Mouse (Mus musculus): Measurements from ENCODE around the gene Anxa2. TPM values are rescaled to one million over a fixed set of nuclear protein-coding genes. Genes with fewer than 3 reads are reported as not detected.

Gene Anxa2
- total RNA-seq, 2 experiments from 2014 or later = 14.4 to 18.8 TPM

DNA sequence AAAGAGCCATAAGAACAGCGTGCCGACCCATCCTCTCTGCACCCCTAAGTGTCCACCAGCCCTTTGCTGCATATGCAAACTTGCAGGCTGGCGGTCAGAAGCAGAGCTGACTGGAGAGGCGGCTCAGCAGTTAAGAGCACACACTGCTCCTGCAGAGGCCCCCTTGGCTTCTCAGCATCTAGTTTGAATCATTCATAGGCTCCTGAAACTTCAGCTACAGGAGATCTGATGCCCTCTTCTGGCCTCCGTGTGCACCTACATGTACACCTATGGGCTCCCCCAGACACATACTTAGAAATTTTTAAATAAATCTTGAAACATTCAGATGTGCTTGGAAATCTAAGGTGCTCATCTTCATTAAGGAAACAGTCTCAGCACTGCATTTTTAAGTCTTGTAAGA, 35.6 kb downstream of the Anxa2 start:
- intact Hi-C loops (cut with DNase I) = no loop called here
- DNase-seq (ENCODE audit: low spot score in 2 of 2) = peak; percentile 17 to 26

DNA sequence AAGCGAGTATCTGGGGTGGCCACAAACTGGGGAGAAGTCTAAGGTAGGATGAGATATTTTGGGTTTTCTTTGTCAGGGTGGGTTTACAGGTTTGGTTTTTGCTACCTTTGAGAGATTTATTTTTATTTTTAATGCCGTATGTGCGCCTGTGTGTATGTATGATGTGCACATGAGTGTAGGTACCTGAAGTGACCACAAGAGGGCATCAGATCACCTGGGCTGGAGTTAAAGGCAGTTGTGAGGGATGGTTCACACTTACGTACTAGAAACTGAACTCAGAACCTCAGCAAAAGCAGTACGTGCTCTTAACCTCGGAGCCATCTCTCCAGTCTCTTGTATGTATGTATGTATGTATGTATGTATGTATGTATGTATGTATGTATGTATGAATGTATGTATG, 39.4 kb downstream of the Anxa2 start:
- no peak for DNase-seq (ENCODE audit: low spot score in 2 of 2)
- intact Hi-C loops (cut with DNase I) = no loop called here

DNA sequence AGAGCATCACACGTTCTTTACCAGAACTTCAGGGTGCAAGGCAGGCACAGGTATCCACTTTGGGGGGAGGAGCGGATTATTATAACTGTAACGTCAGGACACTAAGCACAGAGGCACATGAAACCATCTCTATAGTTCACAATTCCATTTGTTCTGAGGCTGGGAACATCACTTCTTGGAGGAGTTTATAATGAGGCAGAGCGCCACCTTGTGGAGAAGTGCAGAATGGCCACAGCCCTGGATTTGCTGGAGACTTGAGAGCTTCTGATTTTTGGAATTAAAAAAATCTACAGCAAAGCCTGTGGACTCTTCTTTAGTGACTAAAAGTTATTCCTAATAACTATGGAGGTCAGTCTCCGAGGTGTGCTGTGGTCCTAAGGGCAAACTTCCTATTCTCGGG, 49.1 kb downstream of the Anxa2 start:
- DNase-seq (ENCODE audit: low spot score in 2 of 2) = peak; percentile 83 to 86
- intact Hi-C loops (cut with DNase I) = loop anchor here (10.0 kb wide), 1 partner anchor 162 kb away; no protein-coding TSS in a partner anchor

DNA sequence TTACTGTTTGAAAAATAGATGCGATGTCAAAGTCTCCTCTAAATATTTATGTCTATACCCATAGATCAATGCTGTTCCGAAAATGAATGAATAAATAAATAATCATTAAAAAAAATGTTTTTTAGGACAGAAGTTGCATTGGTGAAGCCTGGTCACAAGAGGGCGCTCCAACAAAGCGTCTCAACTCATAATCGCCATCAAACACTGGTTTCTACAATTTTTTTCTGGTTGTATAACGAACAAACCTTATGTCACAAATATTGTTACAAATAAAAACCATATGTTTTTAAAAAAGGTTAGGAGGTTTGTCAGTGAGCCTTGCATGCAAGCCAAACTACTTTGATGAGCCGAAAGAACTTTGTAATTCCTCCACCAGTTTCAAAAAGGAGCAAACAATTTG, 52.2 kb downstream of the Anxa2 start:
- intact Hi-C loops (cut with DNase I) = loop anchor here (5.0 to 10.0 kb wide), 4 partner anchors 159 to 482 kb away; partner anchors contain the start of genes Bnip2 and Foxb1
- peak in 1 of 2 experiments; percentile 37 for DNase-seq (ENCODE audit: low spot score in 2 of 2)

DNA sequence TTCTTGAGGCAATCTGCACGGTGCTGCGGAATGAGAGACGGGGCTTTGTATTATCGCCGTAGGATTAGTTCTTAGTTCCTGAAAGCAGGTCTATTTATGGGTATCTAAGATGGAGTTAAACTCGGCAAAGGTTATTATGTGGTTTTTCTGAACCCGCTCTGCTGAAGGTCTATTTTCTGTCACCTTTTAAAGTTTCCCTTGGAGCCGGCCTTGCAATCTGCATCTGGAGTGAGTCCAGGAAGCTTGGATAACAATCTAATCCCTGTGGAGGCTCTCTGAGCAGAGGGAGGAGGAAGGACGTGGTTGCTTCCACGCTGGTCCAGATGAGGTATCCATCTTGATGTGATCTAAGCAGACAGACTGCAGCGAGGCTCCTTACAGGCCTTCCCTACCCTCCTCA, 53.8 kb downstream of the Anxa2 start:
- intact Hi-C loops (cut with DNase I) = loop anchor here (5.0 to 10.0 kb wide), 4 partner anchors 158 to 480 kb away; partner anchors contain the start of genes Bnip2 and Foxb1

DNA sequence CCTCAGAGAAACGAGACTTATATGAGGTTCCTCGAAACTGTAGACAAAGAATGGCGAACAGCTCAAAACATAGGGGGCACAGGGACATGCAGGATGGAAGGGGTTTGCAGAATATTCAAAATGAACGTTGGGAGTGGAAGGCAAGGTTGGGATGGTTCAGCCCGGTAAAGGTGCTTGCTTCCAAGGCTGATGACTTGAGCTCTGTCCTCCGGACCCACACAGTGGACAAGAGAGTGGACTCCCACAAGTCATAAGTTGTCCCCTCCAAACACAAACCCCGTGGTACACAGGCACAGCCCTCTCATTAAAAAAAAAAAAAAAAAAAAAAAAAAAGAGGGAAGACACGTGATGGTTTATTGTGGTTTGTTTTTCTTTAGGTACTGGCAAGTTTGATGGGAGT, 54.6 kb downstream of the Anxa2 start:
- intact Hi-C loops (cut with DNase I) = loop anchor here (5.0 to 10.0 kb wide), 4 partner anchors 157 to 479 kb away; partner anchors contain the start of genes Bnip2 and Foxb1

More for the DNA sequence above, 53.8 kb downstream of the Anxa2 start:
- no peak for DNase-seq (ENCODE audit: low spot score in 2 of 2)

DNA sequence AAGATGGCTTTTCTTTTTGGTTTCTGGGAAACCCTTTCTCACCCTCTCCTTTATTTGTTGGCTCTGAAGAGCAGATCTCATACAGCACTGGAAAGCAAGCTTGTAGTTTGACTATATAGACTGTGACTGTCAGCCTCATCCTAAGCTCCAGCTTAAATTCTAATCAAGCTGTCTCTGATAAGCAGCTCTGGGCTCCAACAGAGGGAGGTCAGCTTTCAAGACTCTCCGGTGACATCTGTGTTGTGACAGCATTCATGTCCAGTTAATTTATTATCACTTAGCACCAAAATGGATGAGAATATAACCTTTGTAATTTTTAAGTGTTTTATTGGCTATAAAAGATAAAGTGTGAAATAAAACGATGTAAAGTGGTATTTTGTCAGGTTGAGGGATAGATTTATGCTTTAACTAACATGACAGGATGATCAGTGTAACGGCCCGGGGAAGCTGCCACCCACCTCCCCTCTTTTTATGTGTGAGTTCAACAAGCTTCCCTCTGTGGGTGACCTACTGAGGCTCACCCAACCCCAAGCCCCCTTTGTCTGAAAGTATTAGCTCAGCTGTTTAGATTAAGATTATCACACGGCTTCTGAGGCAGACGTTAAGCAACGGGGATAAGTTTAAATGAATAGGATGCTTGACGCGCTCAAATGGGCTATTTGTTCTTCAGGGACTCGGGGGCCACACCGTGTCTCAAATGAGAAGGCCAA, 58.6 kb downstream of the Anxa2 start:
- intact Hi-C loops (cut with DNase I) = no loop called here
- no peak for DNase-seq (ENCODE audit: low spot score in 2 of 2)

More for the DNA sequence above, 54.6 kb downstream of the Anxa2 start:
- no peak for DNase-seq (ENCODE audit: low spot score in 2 of 2)

DNA sequence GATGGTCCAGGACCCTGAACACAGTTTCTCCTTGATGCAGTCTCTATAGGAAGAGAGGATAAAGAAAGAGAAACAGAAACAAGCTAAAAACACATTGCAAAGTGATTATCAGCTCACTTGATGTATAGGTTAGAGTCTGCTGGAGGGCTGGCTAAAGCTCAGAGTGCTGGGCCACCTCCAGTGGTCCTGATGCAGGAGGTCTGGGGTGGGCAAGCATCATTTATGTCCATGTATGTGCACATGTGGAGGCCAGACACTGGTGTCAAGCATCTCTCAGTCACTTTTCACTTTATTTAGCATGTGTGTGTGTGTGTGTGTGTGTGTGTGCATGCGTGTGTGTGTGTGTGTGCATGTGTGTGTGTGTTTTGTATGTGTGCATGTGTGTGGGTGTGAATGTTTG, 59.3 kb downstream of the Anxa2 start:
- intact Hi-C loops (cut with DNase I) = no loop called here
- DNase-seq (ENCODE audit: low spot score in 2 of 2) = no peak

DNA sequence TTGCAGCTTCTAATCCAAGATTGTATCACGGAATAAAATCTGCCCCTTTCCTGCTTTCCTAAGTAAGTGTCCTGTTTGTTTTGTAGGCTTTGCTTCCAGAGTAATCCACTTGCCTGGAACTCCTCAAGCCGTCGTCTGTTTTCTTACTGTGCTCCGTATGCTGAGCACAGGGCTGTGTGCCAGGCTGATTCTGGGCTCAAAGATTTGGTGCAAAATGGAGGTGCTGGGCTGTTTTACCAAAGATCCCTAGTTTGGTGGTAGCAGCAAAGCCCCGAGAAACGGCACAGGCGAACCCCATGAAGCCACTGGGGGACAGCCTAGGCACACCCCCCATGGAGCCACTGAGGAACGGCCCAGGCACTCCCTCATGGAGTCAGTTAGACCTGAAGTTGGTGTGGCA, 60.8 kb downstream of the Anxa2 start:
- DNase-seq (ENCODE audit: low spot score in 2 of 2) = peak in 1 of 2 experiments; percentile 9
- intact Hi-C loops (cut with DNase I) = no loop called here

DNA sequence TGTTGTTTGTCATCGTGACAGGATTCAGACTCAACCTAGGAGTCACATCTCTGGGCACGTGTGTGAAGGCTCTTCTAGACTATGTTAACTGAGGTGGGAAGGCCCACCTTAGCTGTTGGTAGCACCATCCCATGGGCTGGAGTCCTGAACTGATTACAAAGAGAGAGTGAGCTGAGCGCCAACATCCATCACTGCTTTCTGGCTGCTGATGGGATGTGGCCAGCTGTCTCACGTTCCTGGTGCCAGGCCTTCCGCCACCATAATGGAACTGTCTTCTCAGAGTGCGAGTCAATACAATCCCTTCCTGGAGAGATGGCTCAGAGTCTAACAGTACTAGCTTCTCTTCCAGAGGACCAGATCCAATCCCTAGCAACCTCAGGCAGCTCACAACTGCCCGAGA, 62.0 kb downstream of the Anxa2 start:
- intact Hi-C loops (cut with DNase I) = no loop called here
- no peak for DNase-seq (ENCODE audit: low spot score in 2 of 2)

DNA sequence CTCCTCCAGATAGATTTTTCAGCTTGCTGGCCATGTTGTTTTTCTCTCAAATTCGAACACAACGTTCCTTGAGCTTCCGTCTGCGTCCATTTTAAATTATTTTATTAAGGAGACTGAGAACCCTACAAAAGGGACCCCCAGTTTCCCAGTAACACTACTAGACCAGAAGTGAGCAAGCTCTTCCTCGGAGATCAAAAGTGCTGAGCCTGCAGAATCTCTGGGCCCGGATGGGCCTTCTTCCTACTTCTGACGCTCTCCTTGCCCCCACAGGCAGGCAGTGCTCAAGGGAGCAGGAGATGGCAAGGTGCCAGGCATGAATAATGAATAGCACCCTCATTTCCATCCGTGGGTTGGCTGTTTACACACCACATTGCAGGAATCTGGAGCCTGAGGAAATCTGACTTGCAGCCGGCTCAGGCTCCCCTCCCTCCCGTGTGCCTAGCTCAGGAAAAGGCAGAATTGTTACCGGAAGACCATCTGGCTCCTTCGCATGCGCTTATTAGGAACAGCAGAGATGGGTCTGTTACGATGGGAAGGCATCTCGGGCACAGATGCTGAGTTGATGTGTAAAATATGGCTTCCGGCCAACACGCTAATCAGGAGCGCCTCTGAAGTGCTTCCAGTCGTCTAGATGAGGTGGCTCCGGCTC, 64.1 kb downstream of the Anxa2 start:
- peak; percentile 84 to 87 for DNase-seq (ENCODE audit: low spot score in 2 of 2)
- intact Hi-C loops (cut with DNase I) = no loop called here

Small RNAs within 50 kb of the gene (microRNA-seq; reads per million reads assigned to microRNA genes)
- gene Mir3109 = 0.26 to 0.34 reads per million in 2 experiments

Other genes starting within 250 kb of the Anxa2 start
- gene Ice2, start 55.7 kb upstream of the Anxa2 start, total RNA-seq (2021) = 10 to 100 TPM in 1 of 2 experiments, 1 to 10 TPM in 1; 7.4 to 10.9 TPM

All from left cerebral cortex, postnatal 14 days (tissue).